Comparison of ENCODE assay signal across 8 mouse cellular contexts in genomic region chr14:115042660-115043059, GRCm38 (mm10). TPM values are rescaled to one million over a fixed set of nuclear protein-coding genes. Genes with fewer than 3 reads are reported as not detected.
DNase-seq lines count a peak whose midpoint lies in the region; ATAC-seq and TF ChIP-seq lines count a peak whose summit lies in the region.

No protein-coding gene starts in this region.

- peaks cover 9% of the 10 kb centered on the region; the same call in 1 of the 2 replicates for H3K4me1 ChIP-seq in kidney, postnatal 0 days (replicated peaks; ENCODE audit: insufficient read depth, low read length)
- H3K4me1 ChIP-seq in bone marrow macrophage, adult 2 months (ENCODE audit: control insufficient read depth, insufficient read depth, low read length), result peaks cover 11% of the 10 kb centered on the region
- peaks cover 29% of the 10 kb centered on the region for H3K4me1 ChIP-seq in hindbrain, embryonic 13.5 days (replicated peaks)

- no peak for TF ChIP-seq CTCF in kidney, postnatal 0 days (IDR thresholded peaks at IDR 0.05; ENCODE audit: low read depth)
- no peak for TF ChIP-seq CTCF in bone marrow macrophage, adult 2 months (IDR thresholded peaks at IDR 0.05; ENCODE audit: low read depth, low read length)

- 0 out of 2 replicates have a peak overlapping the region, but pooled peaks have one; percentile 93 for H3K27ac ChIP-seq in kidney, postnatal 0 days
- peak overlapping the region; percentile 91 for H3K27ac ChIP-seq in bone marrow macrophage, adult 2 months (ENCODE audit: insufficient read depth, low read depth, low read length)
- H3K27ac ChIP-seq in hindbrain, embryonic 13.5 days, result 0 out of 2 replicates have a peak overlapping the region, but pooled peaks have one; percentile 95

- under 1% methylated on average over 4 of the region's 4 CpGs for WGBS in kidney, postnatal 0 days
- 1% methylated on average over 4 of the region's 4 CpGs for WGBS in hindbrain, embryonic 13.5 days

- peaks cover 5% of the 10 kb centered on the region; the same call in 1 of the 2 replicates for H3K27me3 ChIP-seq in kidney, postnatal 0 days (ENCODE audit: insufficient read depth, low read length)
- peaks cover 6% of the 10 kb centered on the region for H3K27me3 ChIP-seq in hindbrain, embryonic 13.5 days

- peaks cover 29% of the 10 kb centered on the region for H3K36me3 ChIP-seq in kidney, postnatal 0 days (ENCODE audit: insufficient read depth, low read length)
- peaks cover 32% of the 10 kb centered on the region for H3K36me3 ChIP-seq in hindbrain, embryonic 13.5 days

- peak overlapping the region; percentile 72 for H3K4me2 ChIP-seq in kidney, postnatal 0 days (ENCODE audit: low read length)
- H3K4me2 ChIP-seq in hindbrain, embryonic 13.5 days, result peak overlapping the region; percentile 69

- no peaks in the 10 kb centered on the region for H3K9me3 ChIP-seq in kidney, postnatal 0 days (replicated peaks; ENCODE audit: low read length)
- no peaks in the 10 kb centered on the region for H3K9me3 ChIP-seq in hindbrain, embryonic 13.5 days

- TF ChIP-seq POLR2A in bone marrow macrophage, adult 2 months (IDR thresholded peaks at IDR 0.05; ENCODE audit: borderline replicate concordance, low read depth, low read length), result no peak

- ATAC-seq in kidney, postnatal 0 days (replicated peaks; ENCODE audit: low FRiP score, low read depth), result no peak
- no peak for ATAC-seq in hindbrain, embryonic 13.5 days (ENCODE audit: low FRiP score)

- H3K9ac ChIP-seq in kidney, postnatal 0 days (ENCODE audit: low read depth, low read length), result no peak overlapping the region
- peak overlapping the region; percentile 97 for H3K9ac ChIP-seq in hindbrain, embryonic 13.5 days

- H3K4me3 ChIP-seq in kidney, postnatal 0 days (replicated peaks; ENCODE audit: low read depth, low read length), result peak overlapping the region; percentile 94
- peak overlapping the region; percentile 97 for H3K4me3 ChIP-seq in bone marrow macrophage, adult 2 months (ENCODE audit: insufficient read depth, low read length)
- H3K4me3 ChIP-seq in hindbrain, embryonic 13.5 days, result peak overlapping the region; percentile 90

- DNase-seq in kidney, postnatal 0 days (ENCODE audit: low spot score), result peak; percentile 32
- no peak for DNase-seq in kidney, adult 18-20 months
- DNase-seq in lung, postnatal 36 days, result peak; percentile 21
- DNase-seq in spleen, postnatal 14 days (ENCODE audit: low spot score in 2 of 2), result no peak
- no peak for DNase-seq in right cerebral cortex, postnatal 14 days
- DNase-seq in right cerebral cortex, adult 18-20 months, result no peak

RNA-seq across cellular contexts. Expression of gene Gpc5, which starts 49.4 kb away (rescaled TPM):
- 18.5 and 19.8 TPM in 2 replicates for polyA plus RNA-seq in kidney, postnatal 0 days (2015; fragmentation: Nextera tagmentation; extraction: Ambion mirVana)
- not detected in 2 replicates for polyA plus RNA-seq in bone marrow macrophage, adult 2 months (2012; ENCODE audit: insufficient read depth, insufficient read length, missing spikeins)
- 3.9 and 4.8 TPM in 2 replicates for polyA plus RNA-seq in hindbrain, embryonic 13.5 days (2015; fragmentation: Nextera tagmentation; extraction: Ambion mirVana)

Comparison
In these comparisons a context has a peak if more than half of its experiments do, and no peak if none do; other contexts are left out.
1. DNase-seq: peak in kidney, postnatal 0 days (single experiment) and lung, postnatal 36 days (single experiment); none in kidney, adult 18-20 months (single experiment), spleen, postnatal 14 days (0 of 2), right cerebral cortex, postnatal 14 days (single experiment) and right cerebral cortex, adult 18-20 months (single experiment).
2. Peak in every context shown above with its lines, with median percentiles within 50 percentile points of each other: H3K27ac ChIP-seq and H3K4me3 ChIP-seq.